Mouse (Mus musculus) monocyte, adult 2 months (primary cell): ENCODE results near the gene Hoxd9.

Experiments used
- DNase-seq, 2 experiments: peaks; one replicate each; pipeline ENCODE4 v3.0.0; 2022; ENCODE audit warnings: low spot score in 2 of 2, low read depth in 1 of 2

The Hoxd9 gene

DNA sequence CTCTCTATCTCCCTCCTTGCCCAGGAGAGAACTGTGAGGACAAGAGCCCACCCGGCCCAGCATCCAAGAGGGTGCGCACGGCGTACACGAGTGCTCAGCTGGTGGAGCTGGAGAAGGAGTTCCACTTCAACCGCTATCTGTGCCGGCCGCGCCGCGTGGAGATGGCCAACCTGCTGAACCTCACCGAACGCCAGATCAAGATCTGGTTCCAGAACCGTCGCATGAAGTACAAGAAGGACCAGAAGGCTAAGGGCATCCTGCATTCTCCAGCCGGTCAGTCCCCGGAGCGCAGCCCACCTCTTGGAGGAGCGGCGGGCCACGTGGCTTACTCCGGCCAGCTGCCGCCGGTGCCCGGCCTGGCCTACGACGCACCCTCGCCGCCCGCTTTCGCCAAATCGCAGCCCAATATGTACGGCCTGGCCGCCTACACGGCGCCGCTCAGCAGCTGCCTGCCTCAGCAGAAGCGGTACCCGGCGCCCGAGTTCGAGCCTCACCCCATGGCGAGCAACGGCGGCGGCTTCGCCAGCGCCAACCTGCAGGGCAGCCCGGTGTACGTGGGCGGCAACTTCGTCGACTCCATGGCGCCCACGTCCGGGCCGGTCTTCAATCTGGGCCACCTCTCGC, 48.9 kb downstream of the Hoxd9 start:
- no peak for DNase-seq

DNA sequence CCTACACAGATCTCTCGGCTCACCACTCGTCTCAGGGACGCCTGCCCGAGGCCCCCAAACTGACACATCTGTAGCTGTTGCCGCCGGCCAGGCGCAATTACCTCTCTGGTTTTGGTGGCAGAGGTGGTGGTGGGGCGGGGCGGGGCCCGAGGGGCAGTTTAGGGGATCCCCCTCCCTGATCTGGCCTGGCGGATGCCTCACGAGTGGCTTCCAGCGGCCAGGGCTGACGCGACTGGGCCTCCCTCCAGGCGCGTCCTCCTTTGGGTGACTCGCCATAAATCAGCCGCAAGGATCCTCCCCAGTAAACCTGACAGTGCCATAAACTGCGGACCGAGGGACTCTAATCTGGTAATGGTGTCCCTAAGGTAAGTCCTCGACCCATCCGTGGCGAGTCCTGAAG, 49.5 kb downstream of the Hoxd9 start:
- DNase-seq: no peak

DNA sequence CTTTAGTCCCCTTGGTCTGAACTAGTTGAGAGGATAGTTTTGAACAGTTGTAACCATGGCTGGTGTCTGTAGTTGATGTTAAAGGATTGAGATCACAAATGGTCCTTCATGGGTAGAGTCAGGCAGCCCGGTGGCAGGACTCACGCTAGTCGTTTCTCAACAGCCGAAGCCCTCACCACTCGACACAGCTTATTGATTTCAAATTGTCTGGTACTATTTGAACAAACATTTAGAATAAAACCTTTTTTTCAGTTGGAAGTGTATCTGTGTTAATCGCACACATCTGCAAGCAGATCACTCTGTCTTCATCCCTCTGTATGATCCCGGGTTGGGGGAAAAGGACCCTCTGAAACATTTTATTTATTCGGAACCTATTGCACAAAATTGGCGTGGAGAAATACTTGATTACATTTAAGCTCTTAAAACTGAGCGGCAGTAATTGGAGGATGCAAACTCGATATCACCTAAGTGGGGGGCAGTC, 50.2 kb downstream of the Hoxd9 start:
- no peak for DNase-seq

DNA sequence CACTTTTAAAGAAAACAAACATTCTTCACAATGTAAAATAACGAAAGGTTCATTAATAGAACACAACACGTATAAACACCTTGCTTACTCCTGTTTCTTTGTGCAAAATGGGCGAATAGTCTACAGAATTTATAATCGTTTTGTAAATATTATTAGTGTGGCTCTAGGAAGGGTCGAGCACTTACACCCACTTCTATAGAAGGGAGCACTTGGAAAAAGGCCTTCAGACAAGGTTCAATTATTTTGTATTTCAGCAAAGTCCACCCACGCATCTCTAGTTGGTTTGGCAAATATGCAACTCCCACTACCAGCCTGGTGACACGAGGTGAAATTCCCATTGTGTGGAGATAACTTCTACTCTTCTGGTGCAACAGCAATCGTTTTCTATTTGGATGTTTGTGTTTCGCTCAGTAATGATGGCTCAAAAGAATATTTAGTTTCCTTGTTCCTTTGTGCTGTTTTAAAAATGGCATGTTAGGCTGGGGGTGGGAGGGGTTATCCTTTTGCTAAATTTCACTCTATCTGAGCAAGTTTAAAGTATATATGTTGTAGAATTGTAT, 51.0 kb downstream of the Hoxd9 start:
- no peak for DNase-seq

DNA sequence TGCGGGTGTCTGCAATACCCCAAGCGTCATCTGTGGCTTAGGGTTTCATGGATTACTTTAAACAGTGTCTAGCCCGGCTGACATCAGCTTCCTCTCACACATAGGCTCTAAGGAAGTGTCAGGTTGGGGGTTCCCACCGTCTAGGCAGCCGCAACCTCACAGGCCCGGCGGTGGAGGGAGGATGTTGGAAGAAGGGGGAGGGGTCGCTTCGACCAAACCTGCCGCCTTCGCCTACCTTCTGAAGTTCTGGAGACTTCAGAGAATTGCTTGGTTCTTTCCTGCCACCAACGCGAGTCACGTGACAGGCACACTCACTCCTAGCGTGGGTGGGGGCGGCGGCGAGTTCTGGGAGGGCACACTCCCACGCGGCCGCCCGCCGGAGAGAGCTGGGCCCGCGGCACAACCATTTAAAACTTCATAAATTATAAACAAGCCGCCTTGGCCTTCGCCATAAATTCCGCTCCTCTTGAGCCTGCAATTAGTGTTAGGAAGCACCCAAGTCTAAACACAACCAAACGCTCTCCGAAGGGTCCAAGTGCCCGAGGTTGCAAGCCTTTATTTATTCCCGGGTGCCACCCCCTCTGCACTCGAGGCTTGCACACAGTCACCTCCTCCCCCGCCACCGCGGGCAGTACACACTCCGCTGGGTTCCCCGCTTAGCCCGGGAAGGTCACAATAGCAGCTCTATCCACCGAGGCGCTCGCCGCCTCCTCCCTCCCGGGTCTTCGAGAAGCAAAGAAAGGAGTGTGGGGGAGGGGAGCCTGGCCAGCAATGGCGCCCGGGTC, 52.0 kb downstream of the Hoxd9 start:
- no peak for DNase-seq
